Mouse (Mus musculus) right cerebral cortex, postnatal 4 days (tissue): Measurements from ENCODE around the gene Olfr1447.

Experiments used
- DNase-seq: peaks from one replicate; pipeline ENCODE4 v3.0.0-alpha.2; 2022

Olfr1447 gene

DNA sequence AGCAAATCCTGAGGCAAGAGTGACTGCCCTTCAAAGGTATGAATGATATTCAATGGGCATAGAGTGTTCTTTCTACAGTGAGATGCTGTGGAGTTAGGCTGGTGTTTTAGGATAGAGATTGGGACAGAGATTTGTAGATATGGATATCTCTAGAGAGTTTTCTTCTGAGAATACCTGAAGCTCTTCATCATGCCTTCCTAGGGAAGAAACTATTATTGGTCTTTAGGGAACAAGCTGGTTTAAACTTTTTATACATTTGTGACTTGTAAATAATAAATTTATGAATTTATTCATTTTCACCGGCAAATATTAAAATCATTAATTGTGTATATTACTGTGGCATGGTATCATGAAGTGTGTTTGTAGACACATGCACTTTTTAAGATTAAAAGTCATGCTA lies at the start of gene Olfr1447:
Gene Olfr1447 (minus strand): TSS at position 101 of the 400 bp plus-strand sequence.
- no peak for DNase-seq

DNA sequence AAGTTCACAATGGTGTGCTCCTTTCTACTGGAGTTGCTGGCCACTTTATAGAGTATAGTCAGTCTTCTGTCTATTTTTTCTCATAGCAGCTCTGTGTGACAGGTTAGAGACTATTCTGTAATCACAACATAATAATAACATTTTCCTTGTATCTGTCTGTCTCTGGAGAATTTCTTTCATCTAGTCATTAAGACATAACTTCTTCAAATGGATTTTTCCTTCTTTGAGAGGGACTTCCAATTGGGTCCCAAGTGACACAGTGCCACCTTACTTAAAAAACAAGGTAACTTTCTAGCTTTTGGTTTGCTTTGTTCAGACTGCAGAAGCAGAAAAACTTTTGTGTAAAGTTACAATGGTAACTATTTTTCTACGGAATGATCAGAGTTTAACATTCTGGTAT lies 46.4 kb upstream of the Olfr1447 start, which contains the start of gene Olfr1450:
Gene Olfr1450 (plus strand): TSS at position 301 of the 400 bp plus-strand sequence.
- DNase-seq = no peak

DNA sequence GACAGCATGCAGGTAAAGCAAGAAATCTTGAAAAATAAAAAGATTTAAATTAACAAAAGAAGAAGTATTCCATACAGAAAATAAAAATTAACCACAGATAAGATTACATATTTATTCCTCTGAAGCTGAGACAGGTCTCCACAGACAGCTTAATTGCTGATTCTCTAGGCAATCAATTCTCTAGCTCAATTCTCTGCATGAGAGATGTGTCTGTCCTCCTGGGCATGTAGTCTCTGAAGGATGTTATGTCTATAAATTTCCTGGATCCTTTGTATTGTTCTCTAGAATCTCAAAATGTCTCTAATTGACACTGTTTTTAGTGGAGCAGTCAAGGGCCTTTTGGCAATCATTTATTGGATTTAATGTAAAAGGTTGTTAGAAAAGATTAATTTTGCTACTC lies 27.0 kb upstream of the Olfr1447 start, which contains the start of gene Olfr1449:
Gene Olfr1449 (plus strand): TSS at position 301 of the 400 bp plus-strand sequence.
- no peak for DNase-seq

DNA sequence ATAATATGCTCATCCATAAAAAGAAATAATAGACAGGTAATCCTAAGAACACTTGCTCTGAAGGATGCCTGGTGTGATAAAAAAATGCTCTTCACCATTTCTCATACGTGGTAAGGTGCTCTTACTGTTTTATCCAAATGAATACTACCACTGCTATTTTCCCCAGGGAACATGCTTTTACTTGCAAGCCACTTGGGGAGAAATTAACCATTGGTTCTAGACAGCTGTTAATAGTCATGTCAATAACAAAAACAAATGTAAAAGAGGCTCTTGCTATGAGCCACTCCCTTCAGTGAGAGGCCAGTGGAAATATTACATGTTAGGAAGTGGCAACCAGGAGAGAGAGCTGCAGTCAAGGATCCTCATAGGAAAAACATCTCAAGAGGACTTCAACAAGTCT lies 20.8 kb upstream of the Olfr1447 start, which contains the start of gene Olfr1448:
Gene Olfr1448 (minus strand): TSS at position 101 of the 400 bp plus-strand sequence.
- DNase-seq = no peak

DNA sequence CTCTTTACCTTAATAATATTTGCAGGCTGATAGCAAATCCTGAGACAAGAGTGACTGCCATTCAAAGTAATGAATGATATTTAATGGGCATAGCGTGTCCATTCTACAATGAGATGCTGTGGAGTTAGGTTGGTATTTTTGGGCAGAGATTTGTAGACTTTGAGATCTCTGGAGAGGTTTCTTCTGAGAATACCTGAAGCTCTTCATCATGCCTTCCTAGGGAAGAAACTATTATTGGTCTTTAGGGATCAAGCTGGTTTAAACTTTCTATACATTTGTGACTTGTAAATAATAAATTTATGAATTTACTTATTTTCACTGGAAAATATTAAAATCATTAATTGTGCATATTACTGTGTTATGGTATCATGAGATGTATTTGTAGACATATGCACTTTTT lies 10.1 kb downstream of the Olfr1447 start, which contains the start of gene Olfr1446:
Gene Olfr1446 (minus strand): TSS at position 101 of the 400 bp plus-strand sequence.
- no peak for DNase-seq

DNA sequence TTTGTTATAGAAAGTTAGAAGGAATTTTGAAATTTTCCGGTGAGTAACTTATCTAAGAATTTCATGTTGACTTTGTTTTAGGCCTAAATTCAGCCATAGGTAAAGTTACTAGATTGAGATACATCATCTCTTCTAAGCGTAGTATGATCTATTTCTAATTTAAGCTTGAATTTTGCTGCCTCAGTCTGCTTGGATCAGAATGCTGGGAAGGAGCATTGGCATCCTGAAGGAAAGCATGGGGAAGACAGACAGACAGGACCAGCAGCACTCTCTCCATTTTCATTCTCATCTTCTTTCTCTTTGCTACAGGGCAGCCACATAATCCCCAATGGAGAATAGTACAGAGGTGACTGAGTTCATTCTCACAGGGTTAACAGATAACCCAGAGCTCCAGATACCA lies 20.0 kb downstream of the Olfr1447 start, which contains the start of gene Olfr1445:
Gene Olfr1445 (plus strand): TSS at position 301 of the 400 bp plus-strand sequence.
- no peak for DNase-seq

DNA sequence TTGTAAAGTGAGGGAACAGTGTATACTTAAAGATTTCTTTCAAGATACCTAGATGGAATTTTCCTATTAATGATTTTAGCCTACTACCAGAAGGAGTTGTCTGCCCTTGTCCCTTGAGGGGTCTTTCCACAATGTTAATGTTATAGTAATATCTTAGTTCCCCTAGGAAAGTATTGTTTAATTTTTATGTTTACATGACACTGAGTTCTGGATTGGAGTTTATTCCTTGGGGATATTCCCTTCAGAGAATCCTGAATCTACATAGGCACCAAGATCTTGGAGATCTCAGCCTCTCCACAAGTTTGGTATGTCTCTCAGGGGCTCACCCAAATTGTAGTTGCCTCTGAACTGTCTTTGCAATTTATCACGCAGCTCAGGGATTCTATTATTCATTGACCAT lies 46.6 kb downstream of the Olfr1447 start, which contains the start of gene Olfr1444:
Gene Olfr1444 (plus strand): TSS at position 301 of the 400 bp plus-strand sequence.
- no peak for DNase-seq
